Mouse (Mus musculus) liver, embryonic 14.5 days (tissue): ENCODE results near the gene Olfr1019. TPM values are rescaled to one million over a fixed set of nuclear protein-coding genes. Genes with fewer than 3 reads are reported as not detected.

ENCODE experiments used
- ATAC-seq: fragments of 200-750 bp; cut with Nextera tagmentation; 2 replicates; pipeline ENCODE4 v1.8.0; 2017; ENCODE audit warnings: moderate number of reproducible peaks, mild to moderate bottlenecking, moderate library complexity; ENCODE audit not compliant: insufficient read depth
- DNase-seq, 3 experiments: peaks; one replicate each; pipeline ENCODE4 v3.0.0-alpha.2; 2012 to 2013; ENCODE audit warnings: low read depth in 3 of 3, low spot score in 3 of 3
- H3K27ac ChIP-seq: fragments of 300-500 bp; sonication (generic); 2 replicates; pipeline ENCODE4 v1.5.1; 2014; ENCODE audit warnings: moderate library complexity, mild to moderate bottlenecking, control low read depth, inconsistent platforms
- H3K27me3 ChIP-seq: fragments of 300-500 bp; sonication (generic); 2 replicates; pipeline ENCODE4 v1.6.1; 2014; ENCODE audit warnings: mild to moderate bottlenecking, low read length, moderate library complexity; ENCODE audit not compliant: control insufficient read depth, insufficient read depth
- H3K36me3 ChIP-seq: fragments of 300-500 bp; sonication (generic); replicated peaks from 2 replicates; pipeline ENCODE4 v1.6.1; 2014; ENCODE audit warnings: low read depth; ENCODE audit not compliant: control insufficient read depth, insufficient read depth
- H3K4me1 ChIP-seq, 2 experiments: fragments of 200-500 bp in 1 of 2; fragments of 300-500 bp in 1 of 2; sonication (generic) in 1 of 2; replicated peaks; 2 replicates each; pipeline ENCODE4 v1.6.1; 2012 to 2014; ENCODE audit warnings: antibody characterized with exemption in 1 of 2, inconsistent platforms in 1 of 2, low read length in 1 of 2; ENCODE audit not compliant: control insufficient read depth in 2 of 2, insufficient read depth in 2 of 2
- H3K4me2 ChIP-seq: fragments of 300-500 bp; sonication (generic); 2 replicates; pipeline ENCODE4 v1.6.1; 2014; ENCODE audit warnings: low read depth, mild to moderate bottlenecking, control low read depth, moderate library complexity
- H3K4me3 ChIP-seq, 2 experiments: fragments of 200-500 bp in 1 of 2; fragments of 300-500 bp in 1 of 2; sonication (generic) in 1 of 2; 2 replicates each; pipeline ENCODE4 v1.5.1; 2012 to 2014; ENCODE audit warnings: low read depth in 2 of 2, low read length in 2 of 2, mild to moderate bottlenecking in 2 of 2, control low read depth in 1 of 2, inconsistent platforms in 1 of 2, moderate library complexity in 1 of 2; ENCODE audit not compliant: insufficient read depth in 1 of 2
- H3K9ac ChIP-seq: fragments of 300-500 bp; sonication (generic); replicated peaks from 2 replicates; pipeline ENCODE4 v1.6.1; 2014; ENCODE audit warnings: mild to moderate bottlenecking, control low read depth, moderate library complexity
- H3K9me3 ChIP-seq: fragments of 300-500 bp; sonication (generic); 2 replicates; pipeline ENCODE4 v1.6.1; 2016; ENCODE audit warnings: low read length, mixed read lengths; ENCODE audit not compliant: control insufficient read depth
- CTCF ChIP-seq: IDR thresholded peaks from 2 replicates; pipeline ENCODE4 v1.5.1; 2016; ENCODE audit warnings: antibody characterized with exemption, low read depth, control low read depth
- EP300 ChIP-seq: IDR thresholded peaks from 2 replicates; pipeline ENCODE4 v1.6.1; 2016; ENCODE audit warnings: antibody characterized with exemption, low read depth
- WGBS: fragments of 180-500 bp; shearing (Covaris S2); extraction: QIAGEN DNeasy Blood & Tissue Kit; methylation state at CpG from one replicate; pipeline ENCODE4 v1.1.7; 2014; ENCODE audit not compliant: insufficient replicate concordance; 5-methylcytosine and 5-hydroxymethylcytosine counted together
- polyA plus RNA-seq, 2 experiments: library from polyadenylated mRNA; depleted of rRNA in 1 of 2; stranded (reverse) in 1 of 2; unstranded in 1 of 2; fragments of >200 nt; fragmentation: Nextera tagmentation in 1 of 2; extraction: Ambion mirVana in 1 of 2; gene quantifications; 2 replicates each; pipeline versions ENCODE4 v1.2.1 to v1.2.3; 2012 to 2014

Gene Olfr1019
- polyA plus RNA-seq, 2 experiments: not detected

- Histone ChIP-seq H3K4me2 (no peak overlapping the region), H3K27ac (no peak overlapping the region), H3K4me1 (no peaks in the 10 kb centered on the region), H3K36me3 (no peaks in the 10 kb centered on the region), H3K9ac (no peak overlapping the region), H3K9me3 (no peaks in the 10 kb centered on the region), H3K27me3 (no peaks in the 10 kb centered on the region), H3K4me3 (no peak overlapping the region)
- 68% methylated on average over 4 of the region's 4 CpGs for WGBS
- DNase-seq (no peak), ATAC-seq (no peak)
- no peak for TF ChIP-seq CTCF
- no peak for TF ChIP-seq EP300
Measured at GRCm38 (mm10) chr2:85804501-85804900, 40.8 kb downstream of the Olfr1019 start.

- Histone ChIP-seq H3K27ac (no peak within 1 kb of the TSS), H3K27me3 (no peaks in the 10 kb centered on the region), H3K4me2 (no peak within 1 kb of the TSS), H3K9ac (no peak within 1 kb of the TSS), H3K36me3 (no peaks in the 10 kb centered on the region), H3K9me3 (no peaks in the 10 kb centered on the region), H3K4me3 (no peak within 1 kb of the TSS), H3K4me1 (no peaks in the 10 kb centered on the region)
- DNase-seq (no peak), ATAC-seq (no peak)
- TF ChIP-seq EP300 (no peak), CTCF (no peak)
- WGBS: 61% methylated on average over 2 of the region's 2 CpGs
Measured at GRCm38 (mm10) chr2:85802444-85802843, 42.8 kb downstream of the Olfr1019 start, which contains the start of gene Olfr1016. Gene Olfr1016 (minus strand): TSS chr2:85802544.

GRCm38 (mm10) chr2:85792331-85792730 is 53.0 kb downstream of the Olfr1019 start:
- 48% methylated on average over 2 of the region's 2 CpGs for WGBS
- Histone ChIP-seq H3K27me3 (no peaks in the 10 kb centered on the region), H3K4me2 (no peak overlapping the region), H3K36me3 (no peaks in the 10 kb centered on the region), H3K9me3 (no peaks in the 10 kb centered on the region), H3K27ac (no peak overlapping the region), H3K4me1 (no peaks in the 10 kb centered on the region), H3K4me3 (no peak overlapping the region), H3K9ac (no peak overlapping the region)
- TF ChIP-seq CTCF: no peak
- no peak for TF ChIP-seq EP300
- DNase-seq (no peak), ATAC-seq (no peak)

Other genes starting within 250 kb of the Olfr1019 start
- gene Olfr1000, start 233.6 kb downstream of the Olfr1019 start, polyA plus RNA-seq (2012; rRNA removed): not detected in 2 replicates
- not detected in 2 replicates for gene Olfr1000, start 233.6 kb downstream of the Olfr1019 start, polyA plus RNA-seq (2014; fragmentation: Nextera tagmentation; extraction: Ambion mirVana)
- gene Olfr1002, start 194.8 kb downstream of the Olfr1019 start, polyA plus RNA-seq (2012; rRNA removed): not detected in 2 replicates
- gene Olfr1002, start 194.8 kb downstream of the Olfr1019 start, polyA plus RNA-seq (2014; fragmentation: Nextera tagmentation; extraction: Ambion mirVana): not detected in 2 replicates
- not detected in 2 replicates for gene Olfr154, start 181.0 kb downstream of the Olfr1019 start, polyA plus RNA-seq (2012; rRNA removed)
- gene Olfr154, start 181.0 kb downstream of the Olfr1019 start, polyA plus RNA-seq (2014; fragmentation: Nextera tagmentation; extraction: Ambion mirVana): not detected in 2 replicates
- gene Olfr1006, start 166.7 kb downstream of the Olfr1019 start, polyA plus RNA-seq (2012; rRNA removed): not detected in 2 replicates
- not detected in 2 replicates for gene Olfr1006, start 166.7 kb downstream of the Olfr1019 start, polyA plus RNA-seq (2014; fragmentation: Nextera tagmentation; extraction: Ambion mirVana)
- gene Olfr1008, start 156.1 kb downstream of the Olfr1019 start, polyA plus RNA-seq (2012; rRNA removed): not detected in 2 replicates
- not detected in 2 replicates for gene Olfr1008, start 156.1 kb downstream of the Olfr1019 start, polyA plus RNA-seq (2014; fragmentation: Nextera tagmentation; extraction: Ambion mirVana)
- not detected in 2 replicates for gene Olfr1009, start 130.1 kb downstream of the Olfr1019 start, polyA plus RNA-seq (2012; rRNA removed)
- gene Olfr1009, start 130.1 kb downstream of the Olfr1019 start, polyA plus RNA-seq (2014; fragmentation: Nextera tagmentation; extraction: Ambion mirVana): not detected in 2 replicates
- not detected in 2 replicates for gene Olfr1012, start 82.7 kb downstream of the Olfr1019 start, polyA plus RNA-seq (2012; rRNA removed)
- not detected in 2 replicates for gene Olfr1012, start 82.7 kb downstream of the Olfr1019 start, polyA plus RNA-seq (2014; fragmentation: Nextera tagmentation; extraction: Ambion mirVana)
- gene Olfr1013, start 78.4 kb downstream of the Olfr1019 start, polyA plus RNA-seq (2012; rRNA removed): not detected in 2 replicates
- not detected in 2 replicates for gene Olfr1013, start 78.4 kb downstream of the Olfr1019 start, polyA plus RNA-seq (2014; fragmentation: Nextera tagmentation; extraction: Ambion mirVana)
- not detected in 2 replicates for gene Olfr1014, start 72.8 kb downstream of the Olfr1019 start, polyA plus RNA-seq (2012; rRNA removed)
- not detected in 2 replicates for gene Olfr1014, start 72.8 kb downstream of the Olfr1019 start, polyA plus RNA-seq (2014; fragmentation: Nextera tagmentation; extraction: Ambion mirVana)
- gene Olfr1015, start 63.5 kb downstream of the Olfr1019 start, polyA plus RNA-seq (2012; rRNA removed): not detected in 2 replicates
- gene Olfr1015, start 63.5 kb downstream of the Olfr1019 start, polyA plus RNA-seq (2014; fragmentation: Nextera tagmentation; extraction: Ambion mirVana): not detected in 2 replicates
- not detected in 2 replicates for gene Olfr1016, start 42.9 kb downstream of the Olfr1019 start, polyA plus RNA-seq (2012; rRNA removed)
- gene Olfr1016, start 42.9 kb downstream of the Olfr1019 start, polyA plus RNA-seq (2014; fragmentation: Nextera tagmentation; extraction: Ambion mirVana): not detected in 2 replicates
- gene Olfr1018, start 27.0 kb downstream of the Olfr1019 start, polyA plus RNA-seq (2012; rRNA removed): not detected in 2 replicates
- not detected in 2 replicates for gene Olfr1018, start 27.0 kb downstream of the Olfr1019 start, polyA plus RNA-seq (2014; fragmentation: Nextera tagmentation; extraction: Ambion mirVana)
- gene Olfr1020, start 1.5 kb upstream of the Olfr1019 start, polyA plus RNA-seq (2012; rRNA removed): not detected in 2 replicates
- not detected in 2 replicates for gene Olfr1020, start 1.5 kb upstream of the Olfr1019 start, polyA plus RNA-seq (2014; fragmentation: Nextera tagmentation; extraction: Ambion mirVana)
- not detected in 2 replicates for gene Olfr1022, start 23.1 kb upstream of the Olfr1019 start, polyA plus RNA-seq (2012; rRNA removed)
- gene Olfr1022, start 23.1 kb upstream of the Olfr1019 start, polyA plus RNA-seq (2014; fragmentation: Nextera tagmentation; extraction: Ambion mirVana): not detected in 2 replicates
- gene Olfr1023, start 40.2 kb upstream of the Olfr1019 start, polyA plus RNA-seq (2012; rRNA removed): not detected in 2 replicates
- gene Olfr1023, start 40.2 kb upstream of the Olfr1019 start, polyA plus RNA-seq (2014; fragmentation: Nextera tagmentation; extraction: Ambion mirVana): not detected in 2 replicates
- not detected in 2 replicates for gene Olfr1024, start 59.6 kb upstream of the Olfr1019 start, polyA plus RNA-seq (2012; rRNA removed)
- not detected in 2 replicates for gene Olfr1024, start 59.6 kb upstream of the Olfr1019 start, polyA plus RNA-seq (2014; fragmentation: Nextera tagmentation; extraction: Ambion mirVana)
- gene Olfr1025-ps1, start 69.7 kb upstream of the Olfr1019 start, polyA plus RNA-seq (2012; rRNA removed): not detected in 2 replicates
- not detected in 2 replicates for gene Olfr1025-ps1, start 69.7 kb upstream of the Olfr1019 start, polyA plus RNA-seq (2014; fragmentation: Nextera tagmentation; extraction: Ambion mirVana)
- gene Olfr1026, start 76.1 kb upstream of the Olfr1019 start, polyA plus RNA-seq (2012; rRNA removed): not detected in 2 replicates
- gene Olfr1026, start 76.1 kb upstream of the Olfr1019 start, polyA plus RNA-seq (2014; fragmentation: Nextera tagmentation; extraction: Ambion mirVana): not detected in 2 replicates
- not detected in 2 replicates for gene Olfr1028, start 105.0 kb upstream of the Olfr1019 start, polyA plus RNA-seq (2012; rRNA removed)
- gene Olfr1028, start 105.0 kb upstream of the Olfr1019 start, polyA plus RNA-seq (2014; fragmentation: Nextera tagmentation; extraction: Ambion mirVana): not detected in 2 replicates
- not detected in 2 replicates for gene Olfr1029, start 128.4 kb upstream of the Olfr1019 start, polyA plus RNA-seq (2012; rRNA removed)
- not detected in 2 replicates for gene Olfr1029, start 128.4 kb upstream of the Olfr1019 start, polyA plus RNA-seq (2014; fragmentation: Nextera tagmentation; extraction: Ambion mirVana)
- gene Olfr1030, start 133.8 kb upstream of the Olfr1019 start, polyA plus RNA-seq (2012; rRNA removed): not detected in 2 replicates
- not detected in 2 replicates for gene Olfr1030, start 133.8 kb upstream of the Olfr1019 start, polyA plus RNA-seq (2014; fragmentation: Nextera tagmentation; extraction: Ambion mirVana)
- not detected in 2 replicates for gene Olfr1031, start 144.8 kb upstream of the Olfr1019 start, polyA plus RNA-seq (2012; rRNA removed)
- not detected in 2 replicates for gene Olfr1031, start 144.8 kb upstream of the Olfr1019 start, polyA plus RNA-seq (2014; fragmentation: Nextera tagmentation; extraction: Ambion mirVana)
- not detected in 2 replicates for gene Olfr1032, start 160.1 kb upstream of the Olfr1019 start, polyA plus RNA-seq (2012; rRNA removed)
- gene Olfr1032, start 160.1 kb upstream of the Olfr1019 start, polyA plus RNA-seq (2014; fragmentation: Nextera tagmentation; extraction: Ambion mirVana): not detected in 2 replicates
- gene Olfr1033, start 175.2 kb upstream of the Olfr1019 start, polyA plus RNA-seq (2012; rRNA removed): 0.19 and 0.27 TPM in 2 replicates
- gene Olfr1033, start 175.2 kb upstream of the Olfr1019 start, polyA plus RNA-seq (2014; fragmentation: Nextera tagmentation; extraction: Ambion mirVana): 0.51 and 0.61 TPM in 2 replicates
- 0.06 TPM in 2 replicates for gene Olfr1034, start 200.4 kb upstream of the Olfr1019 start, polyA plus RNA-seq (2012; rRNA removed)
- 0.04 TPM in 1 of 2 replicates, not detected in the other for gene Olfr1034, start 200.4 kb upstream of the Olfr1019 start, polyA plus RNA-seq (2014; fragmentation: Nextera tagmentation; extraction: Ambion mirVana)
- gene Olfr1036, start 228.5 kb upstream of the Olfr1019 start, polyA plus RNA-seq (2012; rRNA removed): not detected in 2 replicates
- gene Olfr1036, start 228.5 kb upstream of the Olfr1019 start, polyA plus RNA-seq (2014; fragmentation: Nextera tagmentation; extraction: Ambion mirVana): not detected in 2 replicates
- not detected in 2 replicates for gene Olfr1037, start 241.9 kb upstream of the Olfr1019 start, polyA plus RNA-seq (2012; rRNA removed)
- not detected in 2 replicates for gene Olfr1037, start 241.9 kb upstream of the Olfr1019 start, polyA plus RNA-seq (2014; fragmentation: Nextera tagmentation; extraction: Ambion mirVana)